Mouse (Mus musculus) spleen, adult 2 months (tissue): ENCODE data around the gene Stam.

ENCODE experiments used
- CTCF ChIP-seq: fragments of 200-500 bp; IDR thresholded peaks from 2 replicates; pipeline ENCODE4 v1.5.1; 2011; ENCODE audit warnings: mild to moderate bottlenecking, inconsistent platforms; ENCODE audit not compliant: insufficient read depth, insufficient read length, insufficient replicate concordance; ENCODE audit errors: extremely low read depth
- POLR2A ChIP-seq: fragments of 200-500 bp; IDR thresholded peaks from 2 replicates; pipeline ENCODE4 v1.6.1; 2011; ENCODE audit warnings: low read depth, low read length, inconsistent platforms

DNA sequence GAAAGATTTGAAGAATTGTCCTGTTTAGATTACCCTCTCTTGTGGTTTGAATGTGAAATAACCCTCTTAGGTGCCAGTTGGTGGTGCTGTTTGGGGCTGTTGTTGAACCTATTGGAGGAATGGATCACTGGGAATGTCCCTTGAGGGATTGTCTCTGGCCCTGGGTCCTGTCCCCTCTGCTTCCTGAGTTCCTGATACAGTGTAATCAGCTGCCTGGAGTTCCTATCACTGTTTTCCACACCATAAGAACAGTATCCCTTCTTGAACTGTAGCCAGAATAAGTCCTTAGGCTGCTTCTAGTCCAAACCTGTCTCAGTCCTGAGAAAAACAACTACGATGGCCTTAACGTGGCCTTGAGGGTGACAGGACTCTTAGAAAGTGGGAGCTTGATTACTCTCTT is 28.7 kb downstream of the Stam start:
- TF ChIP-seq CTCF (no peak), POLR2A (no peak)
